Mouse (Mus musculus): ENCODE results near the gene Gm42688.

- TF ChIP-seq CTCF (IDR thresholded peaks at IDR 0.05; ENCODE audit: low read depth, low read length) (no peak), EP300 (IDR thresholded peaks at IDR 0.05; ENCODE audit: insufficient read depth, low read depth, low read length) (no peak)
Measured at GRCm38 (mm10) chr6:83141636-83142035, 40.2 kb downstream of the Gm42688 start.

Measured in ES-Bruce4 (cell line).